Mouse (Mus musculus) CD4-positive helper T cell, adult 2 months (primary cell): ENCODE measurements around the gene Setmar.

Source experiments
- DNase-seq: peaks from one replicate; pipeline ENCODE4 v3.0.0-alpha.2; 2012; ENCODE audit warnings: low read depth, missing footprints, low spot score

The Setmar gene

DNA sequence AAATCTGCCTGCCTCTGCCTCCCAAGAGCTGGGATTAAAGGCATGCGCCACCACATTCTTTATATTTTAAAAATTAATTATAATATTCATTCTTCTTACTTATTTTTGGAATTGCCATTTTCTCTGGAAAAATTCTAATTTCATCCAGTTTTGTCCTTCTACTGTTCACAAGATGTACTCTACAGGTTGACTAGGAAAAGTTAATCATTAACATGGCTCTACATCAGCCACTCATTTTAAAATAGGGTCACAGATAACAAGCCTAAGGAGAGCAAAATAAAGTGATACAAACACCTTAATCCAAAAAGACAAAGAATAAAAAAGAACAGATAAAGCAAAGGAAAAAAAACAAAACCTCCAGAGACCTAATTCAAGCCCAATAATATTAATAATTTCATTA, 50.1 kb downstream of the Setmar start:
- DNase-seq = no peak

- DNase-seq = no peak
Measured at GRCm38 (mm10) chr6:108117881-108118280, 53.0 kb downstream of the Setmar start.

- DNase-seq = no peak
Measured at GRCm38 (mm10) chr6:108125474-108125873, 60.6 kb downstream of the Setmar start.

DNA sequence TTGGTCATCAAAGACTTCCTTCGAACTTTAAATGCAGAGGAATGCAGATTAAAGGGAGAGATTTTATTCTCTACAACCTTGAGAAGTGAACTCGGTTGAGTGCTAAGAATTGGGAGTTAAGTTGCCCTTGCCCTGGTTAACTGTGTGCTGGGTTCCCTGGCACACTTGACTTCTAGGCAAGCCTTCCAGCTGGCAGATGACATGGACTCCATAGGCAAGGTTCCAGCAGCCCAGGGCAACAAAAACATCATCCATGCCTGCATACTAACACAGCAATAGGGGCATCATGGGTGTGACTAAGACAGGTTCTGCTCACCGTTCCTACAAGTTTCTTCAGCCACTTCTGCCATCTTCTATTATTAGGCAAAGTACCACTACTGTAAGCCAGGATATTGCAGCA, 61.8 kb downstream of the Setmar start:
- DNase-seq = no peak
